Mouse (Mus musculus) colon, adult 2 months (tissue): ENCODE data around the gene Olfr1380. TPM values are rescaled to one million over a fixed set of nuclear protein-coding genes. Genes with fewer than 3 reads are reported as not detected.

ENCODE experiments used
- polyA plus RNA-seq: library from polyadenylated mRNA; depleted of rRNA; stranded (reverse); fragments of >200 nt; gene quantifications from 2 replicates; pipeline ENCODE4 v1.2.3, GENCODE M21; 2012; rRNA removed

The Olfr1380 gene
- polyA plus RNA-seq, result not detected in 2 replicates

GRCm38 (mm10) chr11:49556578-49556977 lies at the start of gene Olfr1380:
TSS of gene Olfr1380 (plus strand) at chr11:49556878.

GRCm38 (mm10) chr11:49519348-49519747 lies 37.3 kb upstream of the Olfr1380 start, which contains the start of gene Olfr1383:
TSS of gene Olfr1383 (plus strand) at chr11:49519648.

DNA sequence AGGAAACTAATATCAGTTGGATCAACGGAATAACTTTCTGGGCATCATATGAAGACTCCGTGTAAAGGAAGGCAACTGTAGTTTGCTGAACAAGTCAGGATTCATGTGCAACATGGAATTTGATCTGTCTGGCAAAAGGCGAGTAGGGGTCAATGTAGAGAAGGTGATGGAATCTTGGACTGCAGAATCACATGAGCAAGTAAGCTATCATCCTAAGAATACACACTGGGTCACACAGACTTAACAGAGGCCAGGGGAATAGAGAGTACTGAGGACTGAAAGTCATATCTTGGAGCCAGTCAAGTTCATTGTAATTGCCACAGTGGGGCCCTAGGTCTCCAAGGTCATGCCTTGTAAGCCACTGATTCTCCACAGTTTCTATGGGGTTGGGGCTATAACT lies 28.7 kb upstream of the Olfr1380 start, which contains the start of gene Olfr1382:
Gene Olfr1382, plus strand, starts transcription at position 301 of the 400 bp plus-strand sequence.

GRCm38 (mm10) chr11:49543149-49543548 lies 13.5 kb upstream of the Olfr1380 start, which contains the start of gene Olfr1381:
TSS of gene Olfr1381 (plus strand) at chr11:49543449.

DNA sequence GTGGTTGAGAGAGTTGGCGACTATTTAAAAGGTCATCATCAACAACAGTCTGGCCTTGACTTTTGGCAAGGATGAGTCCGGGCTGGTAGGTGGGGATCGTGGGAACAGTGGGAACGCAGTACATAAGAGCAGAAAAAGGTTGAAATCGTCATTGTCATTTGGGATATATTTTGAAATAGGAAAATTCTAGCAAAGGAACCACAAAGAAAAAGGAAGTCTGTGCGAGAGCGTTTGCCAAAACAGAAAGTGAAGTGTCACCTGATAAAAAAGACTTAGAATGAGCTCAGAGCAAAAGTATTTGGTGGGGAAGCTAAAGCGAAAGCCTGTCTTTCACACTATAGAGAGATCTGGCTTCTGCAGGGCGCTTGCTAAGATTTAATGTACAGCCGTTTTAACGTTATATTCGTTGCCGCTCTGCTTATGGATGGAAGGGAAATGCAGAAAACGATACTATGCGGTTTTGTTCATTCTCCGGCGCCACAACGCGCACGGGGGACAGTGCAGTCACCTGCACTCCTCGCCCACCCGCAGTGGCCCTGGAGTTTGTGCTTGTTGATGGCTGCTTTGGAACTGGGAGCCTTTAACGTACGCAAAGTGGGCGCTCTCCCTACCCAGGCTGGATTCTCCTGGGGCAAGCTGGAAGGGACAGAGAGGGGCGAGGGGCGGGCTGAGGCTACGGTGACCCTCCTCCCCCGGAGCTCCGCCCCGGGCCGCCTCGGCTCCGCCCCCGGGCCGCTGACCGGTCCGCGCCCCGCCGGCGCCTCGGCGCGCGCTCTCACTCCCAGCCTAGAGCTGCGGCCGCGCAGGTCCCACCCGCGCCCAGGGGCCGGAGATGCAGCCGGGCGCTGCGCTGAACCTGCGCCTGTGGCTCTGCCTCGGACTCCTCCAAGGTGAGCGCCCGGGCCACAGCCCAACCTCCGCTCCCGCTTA lies 52.5 kb downstream of the Olfr1380 start, which contains the start of gene Flt4:
Gene Flt4, plus strand, starts transcription at position 326 of the 930 bp plus-strand sequence.

Other genes starting within 250 kb of the Olfr1380 start
- not detected in 2 replicates for gene Olfr1391, start 234.1 kb upstream of the Olfr1380 start, polyA plus RNA-seq
- not detected in 2 replicates for gene Olfr1390, start 221.7 kb upstream of the Olfr1380 start, polyA plus RNA-seq
- not detected in 2 replicates for gene Olfr1389, start 133.8 kb upstream of the Olfr1380 start, polyA plus RNA-seq
- 0.10 and 0.26 TPM in 2 replicates for gene Olfr1388, start 120.3 kb upstream of the Olfr1380 start, polyA plus RNA-seq
- gene Olfr1387, start 101.5 kb upstream of the Olfr1380 start, polyA plus RNA-seq, result not detected in 2 replicates
- not detected in 2 replicates for gene Olfr1386, start 91.8 kb upstream of the Olfr1380 start, polyA plus RNA-seq
- not detected in 2 replicates for gene Olfr1385, start 67.8 kb upstream of the Olfr1380 start, polyA plus RNA-seq
- not detected in 2 replicates for gene Olfr1384, start 50.2 kb upstream of the Olfr1380 start, polyA plus RNA-seq
- gene Olfr1383, start 37.2 kb upstream of the Olfr1380 start, polyA plus RNA-seq, result not detected in 2 replicates
- not detected in 2 replicates for gene Olfr1382, start 28.6 kb upstream of the Olfr1380 start, polyA plus RNA-seq
- not detected in 2 replicates for gene Olfr1381, start 13.4 kb upstream of the Olfr1380 start, polyA plus RNA-seq
- 7.7 and 9.2 TPM in 2 replicates for gene Flt4, start 52.4 kb downstream of the Olfr1380 start, polyA plus RNA-seq
- 0.73 and 0.74 TPM in 2 replicates for gene Scgb3a1, start 106.7 kb downstream of the Olfr1380 start, polyA plus RNA-seq
- 6.1 and 6.7 TPM in 2 replicates for gene Cnot6, start 155.8 kb downstream of the Olfr1380 start, polyA plus RNA-seq
- 2.6 and 3.1 TPM in 2 replicates for gene Gfpt2, start 237.3 kb downstream of the Olfr1380 start, polyA plus RNA-seq